Mouse (Mus musculus) stomach, postnatal 0 days (tissue): Measurements from ENCODE around the gene Slc47a2. TPM values are rescaled to one million over a fixed set of nuclear protein-coding genes. Genes with fewer than 3 reads are reported as not detected.

Experiments used
- ATAC-seq: fragments of 200-750 bp; cut with Nextera tagmentation; 2 replicates; pipeline ENCODE4 v1.8.0; 2017; ENCODE audit not compliant: low FRiP score, low TSS enrichment
- DNase-seq: peaks from one replicate; pipeline ENCODE4 v3.0.0-alpha.2; 2016; ENCODE audit warnings: low spot score
- H3K27ac ChIP-seq: fragments of 300-500 bp; sonication (generic); replicated peaks from 2 replicates; pipeline ENCODE4 v1.5.1; 2014; ENCODE audit warnings: mild to moderate bottlenecking, control low read depth
- H3K27me3 ChIP-seq: fragments of 300-500 bp; sonication (generic); 2 replicates; pipeline ENCODE4 v1.6.1; 2014; ENCODE audit warnings: low read length; ENCODE audit not compliant: control insufficient read depth, insufficient read depth
- H3K36me3 ChIP-seq: fragments of 300-500 bp; sonication (generic); 2 replicates; pipeline ENCODE4 v1.6.1; 2014; ENCODE audit warnings: low read length, mixed read lengths; ENCODE audit not compliant: control insufficient read depth, insufficient read depth
- H3K4me1 ChIP-seq: fragments of 300-500 bp; sonication (generic); replicated peaks from 2 replicates; pipeline ENCODE4 v1.6.1; 2014; ENCODE audit warnings: antibody characterized with exemption; ENCODE audit not compliant: control insufficient read depth, insufficient read depth
- H3K4me2 ChIP-seq: fragments of 300-500 bp; sonication (generic); replicated peaks from 2 replicates; pipeline ENCODE4 v1.6.1; 2014; ENCODE audit warnings: low read depth, mild to moderate bottlenecking, control low read depth, moderate library complexity
- H3K4me3 ChIP-seq: fragments of 300-500 bp; sonication (generic); 2 replicates; pipeline ENCODE4 v1.5.1; 2014; ENCODE audit warnings: low read depth, low read length, control low read depth
- H3K9ac ChIP-seq: fragments of 300-500 bp; sonication (generic); 2 replicates; pipeline ENCODE4 v1.6.1; 2014; ENCODE audit warnings: mild to moderate bottlenecking, low read length, control low read depth, mixed read lengths
- H3K9me3 ChIP-seq: fragments of 300-500 bp; sonication (generic); 2 replicates; pipeline ENCODE4 v1.6.1; 2016; ENCODE audit warnings: low read length; ENCODE audit not compliant: control insufficient read depth
- CTCF ChIP-seq: IDR thresholded peaks from 2 replicates; pipeline ENCODE4 v1.5.1; 2016; ENCODE audit warnings: antibody characterized with exemption, low read depth, mild to moderate bottlenecking, moderate library complexity
- EP300 ChIP-seq: optimal IDR thresholded peaks from 2 replicates; pipeline ENCODE3; 2016; ENCODE audit warnings: antibody characterized with exemption
- WGBS: fragments of 180-500 bp; shearing (Covaris S2); extraction: QIAGEN DNeasy Blood & Tissue Kit; methylation state at CpG from one replicate; pipeline ENCODE4 v1.1.7; 2014; 5-methylcytosine and 5-hydroxymethylcytosine counted together
- polyA plus RNA-seq: library from polyadenylated mRNA; unstranded; fragments of >200 nt; fragmentation: Nextera tagmentation; extraction: Ambion mirVana; gene quantifications from 2 replicates; pipeline ENCODE4 v1.2.1, GENCODE M21; 2015

Gene Slc47a2
- polyA plus RNA-seq, 1 experiment from 2014 or later = 0.29 TPM

DNA sequence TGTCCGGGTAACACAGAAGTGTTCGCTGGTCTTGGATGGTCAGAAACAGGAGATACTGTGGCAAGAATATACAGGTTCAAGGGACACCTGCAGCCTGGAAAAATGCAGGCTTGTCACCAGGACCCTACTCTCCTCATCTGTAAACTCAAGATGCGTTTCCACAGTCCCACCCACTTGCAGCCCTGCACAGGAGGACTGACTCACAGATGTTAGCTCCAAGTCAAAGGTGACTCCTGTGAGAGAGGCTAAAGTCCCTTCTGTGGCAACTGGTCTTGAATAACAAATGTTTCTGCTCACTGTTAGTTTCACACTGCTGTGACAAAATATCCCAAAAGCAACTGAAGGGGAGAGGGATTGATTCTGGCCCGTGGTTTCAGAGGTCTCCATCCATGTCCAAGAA, 36.0 kb upstream of the Slc47a2 start:
- Histone ChIP-seq H3K9me3 (no peaks in the 10 kb centered on the region), H3K4me2 (no peak overlapping the region), H3K4me3 (no peak overlapping the region), H3K4me1 (no peaks in the 10 kb centered on the region), H3K9ac (no peak overlapping the region), H3K27me3 (peaks cover 3% of the 10 kb centered on the region; the same call in 1 of the 2 replicates), H3K36me3 (no peaks in the 10 kb centered on the region), H3K27ac (no peak overlapping the region)
- 65% methylated on average over 4 of the region's 4 CpGs for WGBS
- DNase-seq = no peak
- no peak for TF ChIP-seq CTCF
- no peak for TF ChIP-seq EP300
- no peak for ATAC-seq

DNA sequence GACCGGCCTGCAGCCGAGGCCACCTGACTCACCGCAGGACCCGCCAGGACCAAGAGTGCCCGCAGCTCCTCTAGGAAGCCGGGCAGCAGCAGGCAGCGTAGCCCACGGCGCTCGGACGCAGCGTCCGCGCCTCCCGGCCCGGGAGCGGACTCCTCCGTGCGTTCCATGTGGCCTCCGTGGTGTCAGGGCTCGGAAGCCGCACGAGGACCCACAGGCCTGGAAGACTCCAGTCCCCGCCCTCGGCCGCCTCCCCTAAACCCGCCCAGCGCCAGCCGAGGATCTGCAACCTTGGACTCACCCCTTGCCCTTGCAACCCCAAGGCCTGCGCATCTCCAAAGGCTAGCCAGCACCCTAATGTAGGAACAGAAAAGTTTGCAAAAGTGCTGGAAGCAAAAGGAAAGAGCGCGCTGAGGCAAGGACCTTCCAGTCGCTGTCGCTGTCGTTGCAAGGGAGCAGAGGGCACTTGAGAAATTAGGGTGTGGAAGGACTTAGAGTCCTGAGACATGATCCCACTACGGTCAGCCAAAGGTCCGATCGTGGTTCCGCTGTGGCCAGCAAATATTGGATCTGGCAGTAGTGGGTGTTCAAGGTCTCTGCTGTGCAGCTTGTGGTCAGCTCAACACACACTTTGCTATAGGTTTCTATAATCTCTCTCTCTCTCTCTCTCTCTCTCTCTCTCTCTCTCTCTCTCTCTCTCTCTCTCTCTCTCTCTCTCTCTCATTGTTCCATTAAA, 35.4 kb upstream of the Slc47a2 start, which contains the start of gene Slc47a1:
TSS of gene Slc47a1 (minus strand) at position 465 of the 733 bp plus-strand sequence.
- TF ChIP-seq CTCF = no peak
- no peak for TF ChIP-seq EP300
- peak; percentile 53; the same call in 1 of the 2 replicates for ATAC-seq
- 11% methylated on average over 39 of the region's 39 CpGs for WGBS

DNA sequence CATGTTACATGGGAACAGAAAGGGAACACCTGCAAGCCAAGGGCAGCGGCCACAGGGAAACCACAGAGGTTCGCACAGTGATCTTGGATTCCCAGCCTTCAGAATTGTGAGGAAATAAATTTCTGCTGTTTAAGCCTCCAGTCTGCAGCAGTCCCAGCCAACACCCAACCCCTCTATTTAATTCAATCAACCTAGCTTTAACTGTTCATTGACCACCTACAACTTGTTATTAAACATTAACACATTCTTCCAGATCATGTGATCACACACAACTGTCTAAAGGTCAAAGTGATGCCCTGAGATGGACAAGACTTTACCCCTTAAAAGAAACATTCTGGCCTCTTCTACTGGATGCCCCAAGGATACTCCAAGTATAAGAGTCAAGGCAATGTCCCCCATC, 26.0 kb upstream of the Slc47a2 start:
- Histone ChIP-seq H3K4me1 (no peaks in the 10 kb centered on the region), H3K36me3 (no peaks in the 10 kb centered on the region), H3K27me3 (no peaks in the 10 kb centered on the region), H3K4me3 (no peak overlapping the region), H3K9me3 (no peaks in the 10 kb centered on the region), H3K4me2 (no peak overlapping the region), H3K27ac (no peak overlapping the region), H3K9ac (no peak overlapping the region)
- ATAC-seq (no peak), DNase-seq (no peak)
- WGBS = 90% methylated on average over 2 of the region's 2 CpGs
- TF ChIP-seq CTCF (no peak), EP300 (no peak)

More for the DNA sequence above, 35.4 kb upstream of the Slc47a2 start, which contains the start of gene Slc47a1:
- Histone ChIP-seq H3K4me3 (peak within 1 kb of the TSS; percentile 27), H3K9ac (no peak within 1 kb of the TSS), H3K36me3 (no peaks in the 10 kb centered on the region), H3K27me3 (peaks cover 3% of the 10 kb centered on the region; the same call in 1 of the 2 replicates), H3K4me1 (no peaks in the 10 kb centered on the region), H3K27ac (no peak within 1 kb of the TSS), H3K9me3 (no peaks in the 10 kb centered on the region), H3K4me2 (peak within 1 kb of the TSS; percentile 49)
- peak; percentile 39 for DNase-seq

GRCm38 (mm10) chr11:61366517-61367273, 24.0 kb upstream of the Slc47a2 start:
- Histone ChIP-seq H3K4me1 (no peaks in the 10 kb centered on the region), H3K27ac (no peak overlapping the region), H3K4me2 (no peak overlapping the region), H3K36me3 (no peaks in the 10 kb centered on the region), H3K27me3 (no peaks in the 10 kb centered on the region), H3K9me3 (no peaks in the 10 kb centered on the region), H3K9ac (no peak overlapping the region), H3K4me3 (no peak overlapping the region)
- 69% methylated on average over 9 of the region's 9 CpGs for WGBS
- DNase-seq = no peak
- ATAC-seq = no peak
- TF ChIP-seq EP300 (no peak), CTCF (no peak)

DNA sequence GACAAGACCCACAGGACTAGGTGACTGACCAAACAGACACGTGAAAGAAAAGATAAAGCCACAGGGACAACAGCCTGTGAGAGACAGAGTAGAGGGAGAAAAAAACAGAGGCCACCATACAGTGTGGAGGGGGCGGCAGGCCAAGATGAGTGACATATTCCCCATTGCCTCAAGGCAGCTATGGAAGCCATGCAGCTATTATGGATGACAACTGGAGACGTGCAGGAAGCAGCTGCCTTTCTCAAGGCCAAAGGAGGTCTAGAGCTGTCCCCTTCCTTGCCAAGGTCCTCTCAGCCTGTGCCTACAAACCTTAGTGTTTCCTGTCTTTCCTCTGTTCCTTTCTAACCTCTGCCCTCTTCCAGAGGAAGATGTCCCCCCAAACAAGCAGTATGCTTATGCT, 23.3 kb upstream of the Slc47a2 start:
- no peak for DNase-seq
- Histone ChIP-seq H3K9me3 (no peaks in the 10 kb centered on the region), H3K4me2 (no peak overlapping the region), H3K9ac (no peak overlapping the region), H3K27ac (no peak overlapping the region), H3K27me3 (no peaks in the 10 kb centered on the region), H3K36me3 (no peaks in the 10 kb centered on the region), H3K4me3 (no peak overlapping the region), H3K4me1 (no peaks in the 10 kb centered on the region)
- WGBS = 57% methylated on average over 3 of the region's 3 CpGs
- TF ChIP-seq EP300 (no peak), CTCF (no peak)
- no peak for ATAC-seq

DNA sequence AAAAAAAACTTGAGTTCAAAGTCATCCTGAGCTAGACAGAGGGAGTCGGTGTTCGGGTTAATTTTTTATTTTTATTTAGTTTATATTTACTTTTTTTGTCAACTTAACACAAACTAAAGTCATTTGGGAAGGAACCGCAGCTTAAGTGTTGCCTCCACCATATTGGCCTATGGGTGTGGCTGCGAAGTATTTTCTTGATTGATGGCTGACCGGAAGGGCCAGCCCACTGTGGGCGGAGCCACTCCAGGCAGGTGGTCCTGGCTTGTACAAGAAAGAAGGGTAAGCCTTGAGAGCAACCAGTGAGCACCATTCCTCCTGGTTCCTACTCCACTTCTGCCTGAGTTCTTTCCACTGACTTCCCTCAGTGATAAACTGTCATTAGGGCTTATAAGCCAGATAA, 21.4 kb upstream of the Slc47a2 start:
- Histone ChIP-seq H3K27ac (no peak overlapping the region), H3K36me3 (no peaks in the 10 kb centered on the region), H3K27me3 (no peaks in the 10 kb centered on the region), H3K9ac (no peak overlapping the region), H3K4me2 (no peak overlapping the region), H3K4me1 (no peaks in the 10 kb centered on the region), H3K9me3 (no peaks in the 10 kb centered on the region), H3K4me3 (no peak overlapping the region)
- TF ChIP-seq EP300 (no peak), CTCF (no peak)
- ATAC-seq (no peak), DNase-seq (no peak)
- 82% methylated on average over 6 of the region's 6 CpGs for WGBS
